Mouse (Mus musculus) gastrocnemius, adult 18-20 months (tissue): Measurements from ENCODE around the gene Wnt6. TPM values are rescaled to one million over a fixed set of nuclear protein-coding genes. Genes with fewer than 3 reads are reported as not detected.
"Not testable (repeated sequence)": the region's sequence is repeated elsewhere in the genome, so short reads cannot be mapped to it uniquely, and the experiment has no call there.

Experiments used
- DNase-seq: peaks from one replicate; pipeline ENCODE4 v3.0.0; 2021; ENCODE audit warnings: low spot score
- total RNA-seq, 2 experiments: library from RNA; stranded (reverse); gene quantifications; 2 replicates each; pipeline ENCODE4 v1.2.3; 2021

Wnt6 gene
- total RNA-seq, 2 experiments from 2014 or later: 0.45 to 0.50 TPM

GRCm38 (mm10) chr1:74806360-74807311 is 34.9 kb downstream of the Wnt6 start:
- DNase-seq: no peak

DNA sequence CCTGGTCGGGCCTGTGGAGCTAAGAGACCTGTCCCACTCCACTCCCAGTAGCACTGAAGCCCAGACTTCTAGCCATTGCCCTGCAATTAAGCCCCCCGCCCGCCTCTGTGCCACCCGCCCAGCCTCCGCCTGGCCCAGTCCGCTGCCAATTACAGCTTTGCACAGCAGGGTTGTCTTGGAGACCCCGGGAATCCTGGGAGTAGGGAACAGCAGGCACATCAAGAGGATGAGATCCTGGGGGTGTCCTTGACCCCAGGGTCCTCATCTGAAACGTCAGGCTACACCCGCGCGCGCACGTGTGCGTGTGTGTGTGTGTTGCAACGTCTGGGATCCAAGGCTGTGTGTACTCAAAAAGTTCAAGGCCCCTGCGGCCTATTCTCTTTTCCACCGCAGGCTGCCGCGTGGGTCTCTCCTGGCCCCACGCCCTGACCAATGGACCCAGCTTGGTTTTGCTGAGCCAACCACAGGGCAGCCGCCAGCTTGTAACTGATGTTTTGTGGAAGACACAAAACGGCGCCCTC is 35.9 kb downstream of the Wnt6 start:
- DNase-seq: no peak

- DNase-seq: peak; percentile 90
These were observed 36.4 kb downstream of the Wnt6 start for GRCm38 (mm10) chr1:74808078-74808477.

DNA sequence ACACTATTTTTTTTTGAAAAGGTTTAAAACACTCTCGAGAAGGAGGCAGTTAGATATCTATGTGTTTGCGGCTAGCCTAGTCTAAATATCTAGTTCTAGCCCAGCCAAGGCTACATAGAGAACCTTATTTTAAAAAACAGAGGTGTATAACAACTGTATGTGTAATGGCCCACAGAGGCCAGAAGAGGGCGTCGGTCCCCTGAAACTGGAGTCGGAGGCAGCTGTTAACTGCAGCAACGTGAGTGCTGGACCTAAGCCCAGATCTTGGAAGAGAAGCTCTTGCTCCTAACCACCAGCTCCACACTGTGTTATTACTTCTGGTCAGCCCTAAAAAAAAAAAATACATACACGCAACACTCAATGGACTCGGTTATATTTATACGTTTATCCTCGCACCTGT is 37.3 kb downstream of the Wnt6 start:
- DNase-seq: no peak

GRCm38 (mm10) chr1:74814931-74815647 is 43.4 kb downstream of the Wnt6 start:
- DNase-seq: no peak

DNA sequence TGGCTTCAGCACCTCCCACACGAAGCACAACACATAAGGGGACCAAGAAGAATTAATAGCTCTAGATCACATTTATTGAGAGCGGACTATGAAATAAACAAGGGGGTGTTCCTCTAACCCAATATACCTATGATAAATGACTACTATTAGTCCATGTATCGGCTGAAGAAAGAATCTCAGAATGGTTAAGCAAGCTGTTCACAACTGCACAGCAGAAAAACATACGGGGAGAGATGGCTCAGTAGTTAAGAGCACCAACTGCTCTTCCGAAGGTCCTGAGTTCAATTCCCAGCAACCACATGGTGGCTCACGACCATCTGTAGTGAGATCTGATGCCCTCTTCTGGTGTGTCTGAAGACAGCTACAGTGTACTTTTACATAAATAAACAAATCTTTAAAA is 44.3 kb downstream of the Wnt6 start:
- not testable (repeated sequence) for DNase-seq

DNA sequence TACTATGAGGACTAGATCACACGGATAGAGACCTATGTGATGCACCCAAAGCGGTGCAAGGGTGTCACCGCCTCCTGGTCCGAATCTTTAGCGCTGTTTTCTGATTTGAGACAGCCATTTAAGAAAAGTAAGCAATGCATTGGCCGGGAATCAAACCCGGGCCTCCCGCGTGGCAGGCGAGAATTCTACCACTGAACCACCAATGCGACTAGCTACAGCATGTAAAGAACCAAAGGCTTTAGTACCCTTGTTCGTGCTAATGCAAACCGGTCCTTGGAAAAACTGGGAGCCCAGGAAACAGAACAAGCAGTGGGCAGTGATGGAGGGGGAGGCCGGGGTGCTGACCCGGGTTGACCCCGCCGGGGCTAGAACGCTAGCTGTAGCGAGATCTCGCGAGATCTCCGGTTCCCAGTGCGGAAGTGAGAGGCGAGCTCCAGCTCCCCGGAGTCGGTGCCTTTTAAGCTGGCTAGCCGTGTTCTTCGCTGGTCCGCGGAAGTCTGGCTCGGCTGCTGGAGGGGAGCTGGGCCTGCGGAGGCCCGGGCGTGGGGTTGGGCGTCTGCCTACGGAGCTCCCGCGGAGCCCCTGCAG is 45.0 kb downstream of the Wnt6 start:
- DNase-seq: peak; percentile 92

- DNase-seq: no peak
These were observed 45.5 kb downstream of the Wnt6 start for GRCm38 (mm10) chr1:74817219-74817618.

- no peak for DNase-seq
These were observed 46.8 kb downstream of the Wnt6 start for GRCm38 (mm10) chr1:74818509-74818908.

DNA sequence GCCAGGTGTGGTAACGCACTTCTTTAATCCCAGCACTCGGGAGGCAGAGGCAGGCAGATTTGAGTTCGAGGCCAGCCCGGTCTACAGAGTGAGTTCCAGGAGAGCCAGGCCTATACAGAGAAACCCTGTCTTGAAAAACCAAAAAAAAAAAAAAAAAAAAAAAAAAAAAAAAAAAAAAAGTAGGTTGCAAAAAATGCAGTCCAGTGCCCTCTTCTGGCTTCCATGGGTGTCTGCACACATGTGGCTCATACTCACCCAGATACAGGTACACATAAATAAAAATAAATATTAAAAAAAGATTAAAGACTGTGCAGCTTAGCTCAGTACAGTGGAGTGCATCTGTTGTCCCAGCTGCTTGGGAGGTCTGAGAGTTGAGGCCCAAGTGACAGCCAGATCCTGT is 51.9 kb downstream of the Wnt6 start:
- not testable (repeated sequence) for DNase-seq

- no peak for DNase-seq
These were observed 53.0 kb downstream of the Wnt6 start for GRCm38 (mm10) chr1:74824518-74825302.

DNA sequence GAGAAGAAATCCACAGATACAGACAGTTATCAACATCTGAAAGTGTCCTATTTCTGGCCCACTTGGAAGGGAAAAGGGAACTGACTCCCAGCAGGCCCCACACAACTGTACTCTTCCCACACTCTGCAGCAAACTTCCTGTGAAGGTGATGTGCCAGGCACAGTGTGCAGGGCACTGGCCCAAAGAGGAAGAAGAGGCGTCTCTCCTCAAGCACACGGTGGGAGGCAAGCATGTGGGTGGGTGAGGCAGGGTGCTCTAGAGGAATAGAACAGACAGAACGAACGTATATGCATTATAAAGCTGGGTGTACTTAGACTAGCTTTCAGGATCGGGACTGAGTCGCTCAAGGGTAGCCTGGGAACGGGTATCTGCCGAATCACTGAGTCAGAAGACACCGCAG is 58.4 kb downstream of the Wnt6 start:
- no peak for DNase-seq

- DNase-seq: no peak
These were observed 61.6 kb downstream of the Wnt6 start for GRCm38 (mm10) chr1:74833255-74833654.

Other genes with a start within 250 kb of the Wnt6 start
- 10 to 100 TPM; 58.2 to 66.9 TPM for gene Plcd4, start 229.0 kb upstream of the Wnt6 start, total RNA-seq
- gene Usp37, start 227.6 kb upstream of the Wnt6 start, total RNA-seq: 1 to 10 TPM; 7.2 to 7.8 TPM
- 1 to 10 TPM; 8.7 to 9.7 TPM for gene Zfp142, start 183.6 kb upstream of the Wnt6 start, total RNA-seq
- gene Bcs1l, start 183.6 kb upstream of the Wnt6 start, total RNA-seq: 10 to 100 TPM; 20.6 to 21.6 TPM
- 10 to 100 TPM; 16.2 to 16.5 TPM for gene Rnf25, start 170.5 kb upstream of the Wnt6 start, total RNA-seq
- gene Stk36, start 170.4 kb upstream of the Wnt6 start, total RNA-seq: under 1 TPM; 0.27 to 0.28 TPM
- 10 to 100 TPM in 1 of 2 experiments, 1 to 10 TPM in 1; 9.0 to 11.0 TPM for gene Ttll4, start 110.1 kb upstream of the Wnt6 start, total RNA-seq
- 10 to 100 TPM; 55.7 to 57.8 TPM for gene Cyp27a1, start 58.3 kb upstream of the Wnt6 start, total RNA-seq
- 100 to 1,000 TPM in 1 of 2 experiments, 10 to 100 TPM in 1; 75.0 to 102 TPM for gene Prkag3, start 22.7 kb upstream of the Wnt6 start, total RNA-seq
- gene Wnt10a, start 19.6 kb downstream of the Wnt6 start, total RNA-seq: under 1 TPM; 0.11 to 0.14 TPM
- not detected for gene Cdk5r2, start 83.0 kb downstream of the Wnt6 start, total RNA-seq
- gene Fev, start 113.5 kb downstream of the Wnt6 start, total RNA-seq: not detected
- not detected for gene Cryba2, start 121.3 kb downstream of the Wnt6 start, total RNA-seq
- gene Cfap65, start 163.7 kb downstream of the Wnt6 start, total RNA-seq: not detected
- gene Ihh, start 179.8 kb downstream of the Wnt6 start, total RNA-seq: under 1 TPM; 0.16 to 0.26 TPM